Mouse (Mus musculus) liver, embryonic 13.5 days (tissue): Measurements from ENCODE around the gene Taar7a. TPM values are rescaled to one million over a fixed set of nuclear protein-coding genes. Genes with fewer than 3 reads are reported as not detected.

Experiments
- ATAC-seq: fragments of 200-750 bp; cut with Nextera tagmentation; 2 replicates; pipeline ENCODE4 v1.8.0; 2017; ENCODE audit warnings: low read depth, mild to moderate bottlenecking, moderate number of reproducible peaks, moderate library complexity
- DNase-seq: peaks from one replicate; pipeline ENCODE4 v3.0.0; 2022
- H3K27ac ChIP-seq: fragments of 300-500 bp; sonication (generic); 2 replicates; pipeline ENCODE4 v1.5.1; 2015; ENCODE audit warnings: moderate library complexity, mild to moderate bottlenecking, inconsistent platforms
- H3K27me3 ChIP-seq: fragments of 300-500 bp; sonication (generic); 2 replicates; pipeline ENCODE4 v1.6.1; 2015; ENCODE audit warnings: mild to moderate bottlenecking, inconsistent platforms
- H3K36me3 ChIP-seq: fragments of 300-500 bp; sonication (generic); 2 replicates; pipeline ENCODE4 v1.6.1; 2015; ENCODE audit warnings: mild to moderate bottlenecking, inconsistent platforms
- H3K4me1 ChIP-seq: fragments of 300-500 bp; sonication (generic); replicated peaks from 2 replicates; pipeline ENCODE4 v1.6.1; 2015; ENCODE audit warnings: inconsistent platforms
- H3K4me2 ChIP-seq: fragments of 300-500 bp; sonication (generic); 2 replicates; pipeline ENCODE4 v1.6.1; 2015; ENCODE audit warnings: inconsistent platforms, mild to moderate bottlenecking, moderate library complexity
- H3K4me3 ChIP-seq: fragments of 300-500 bp; sonication (generic); replicated peaks from 2 replicates; pipeline ENCODE4 v1.5.1; 2015; ENCODE audit warnings: mild to moderate bottlenecking, inconsistent platforms
- H3K9ac ChIP-seq: fragments of 300-500 bp; sonication (generic); 2 replicates; pipeline ENCODE4 v1.6.1; 2015; ENCODE audit warnings: mild to moderate bottlenecking, inconsistent platforms
- H3K9me3 ChIP-seq: fragments of 300-500 bp; sonication (generic); replicated peaks from 2 replicates; pipeline ENCODE4 v1.6.1; 2016; ENCODE audit warnings: inconsistent platforms
- WGBS: fragments of 180-500 bp; shearing (Covaris S2); methylation state at CpG from one replicate; pipeline ENCODE4 v1.1.7; 2015; ENCODE audit not compliant: insufficient replicate concordance; 5-methylcytosine and 5-hydroxymethylcytosine counted together
- polyA plus RNA-seq: library from polyadenylated mRNA; unstranded; fragments of >200 nt; fragmentation: Nextera tagmentation; extraction: Ambion mirVana; gene quantifications from 2 replicates; pipeline ENCODE4 v1.2.1, GENCODE M21; 2015

The Taar7a gene
- polyA plus RNA-seq, 1 experiment from 2014 or later, result not detected

- no peak overlapping the region for H3K4me2 ChIP-seq
- no peak for DNase-seq
- no peaks in the 10 kb centered on the region for H3K9me3 ChIP-seq
- no peak overlapping the region for H3K27ac ChIP-seq
- no peak overlapping the region for H3K4me3 ChIP-seq
- 50% methylated on average over 5 of the region's 5 CpGs for WGBS
- no peak for ATAC-seq
- no peaks in the 10 kb centered on the region for H3K4me1 ChIP-seq
- H3K27me3 ChIP-seq, result no peaks in the 10 kb centered on the region
- no peaks in the 10 kb centered on the region for H3K36me3 ChIP-seq
- no peak overlapping the region for H3K9ac ChIP-seq
Observed at GRCm38 (mm10) chr10:23942465-23942864, 50.8 kb downstream of the Taar7a start.

Other genes with a start within 250 kb of the Taar7a start
- 206 and 209 TPM in 2 replicates for gene Rps12, start 206.2 kb downstream of the Taar7a start, polyA plus RNA-seq
- 2.1 and 2.9 TPM in 2 replicates for gene Slc18b1, start 196.5 kb downstream of the Taar7a start, polyA plus RNA-seq
- gene Vnn3, start 142.0 kb downstream of the Taar7a start, polyA plus RNA-seq, result 0.28 and 0.42 TPM in 2 replicates
- 0.92 and 1.1 TPM in 2 replicates for gene Vnn1, start 98.8 kb downstream of the Taar7a start, polyA plus RNA-seq
- not detected in 2 replicates for gene Taar1, start 73.1 kb downstream of the Taar7a start, polyA plus RNA-seq
- gene Taar2, start 54.9 kb downstream of the Taar7a start, polyA plus RNA-seq, result not detected in 2 replicates
- gene Taar3, start 43.9 kb downstream of the Taar7a start, polyA plus RNA-seq, result not detected in 2 replicates
- gene Taar4, start 33.0 kb downstream of the Taar7a start, polyA plus RNA-seq, result not detected in 2 replicates
- gene Taar5, start 22.8 kb downstream of the Taar7a start, polyA plus RNA-seq, result not detected in 2 replicates
- gene Taar6, start 7.8 kb downstream of the Taar7a start, polyA plus RNA-seq, result not detected in 2 replicates
- gene Taar7b, start 6.5 kb upstream of the Taar7a start, polyA plus RNA-seq, result not detected in 2 replicates
- gene Taar7d, start 33.7 kb upstream of the Taar7a start, polyA plus RNA-seq, result not detected in 2 replicates
- not detected in 2 replicates for gene Taar7e, start 44.1 kb upstream of the Taar7a start, polyA plus RNA-seq
- gene Taar7f, start 56.0 kb upstream of the Taar7a start, polyA plus RNA-seq, result not detected in 2 replicates
- not detected in 2 replicates for gene Taar8a, start 83.0 kb upstream of the Taar7a start, polyA plus RNA-seq
- gene Taar8b, start 98.8 kb upstream of the Taar7a start, polyA plus RNA-seq, result not detected in 2 replicates
- gene Taar8c, start 108.4 kb upstream of the Taar7a start, polyA plus RNA-seq, result not detected in 2 replicates
- not detected in 2 replicates for gene Taar9, start 116.1 kb upstream of the Taar7a start, polyA plus RNA-seq
- gene Stx7, start 155.8 kb upstream of the Taar7a start, polyA plus RNA-seq, result 31.6 and 37.1 TPM in 2 replicates
- gene Moxd1, start 230.0 kb upstream of the Taar7a start, polyA plus RNA-seq, result 0.25 and 0.37 TPM in 2 replicates